Mouse (Mus musculus): ENCODE measurements at regions not wholly inside any gene's neighbourhood (a gene's known extent, or its start where the extent isn't known, plus 50 kb on each side); places are given as distances from the start of the nearest gene placed in this dataset.

- H3K36me3 ChIP-seq (ENCODE audit: control insufficient read depth, insufficient read depth, low read length) = no peaks in the 10 kb centered on the region
- no peak overlapping the region for H3K27ac ChIP-seq (ENCODE audit: insufficient read depth, low read length)
- TF ChIP-seq POLR2A (IDR thresholded peaks at IDR 0.05; ENCODE audit: low read depth, low read length) (no peak), CTCF (IDR thresholded peaks at IDR 0.05; ENCODE audit: extremely low read depth, insufficient read depth, insufficient read length, insufficient replicate concordance) (no peak)
- no peaks in the 10 kb centered on the region for H3K27me3 ChIP-seq (ENCODE audit: control insufficient read depth, insufficient read depth, low read length)
- no peak overlapping the region for H3K4me3 ChIP-seq (ENCODE audit: extremely low read depth, insufficient read depth, insufficient read length)
- 88% methylated on average over 2 of the region's 2 CpGs for WGBS
- no peak for DNase-seq (ENCODE audit: low read depth in 1 of 2, low spot score in 2 of 2)
- H3K4me1 ChIP-seq (ENCODE audit: control insufficient read depth, insufficient read depth, insufficient read length) = no peaks in the 10 kb centered on the region
Observed at GRCm38 (mm10) chr16:76498233-76498632, 124.6 kb upstream of the Nrip1 start.

GRCm38 (mm10) chr16:76497041-76497808 is 123.6 kb upstream of the Nrip1 start:
- Histone ChIP-seq H3K4me1 (ENCODE audit: control insufficient read depth, insufficient read depth, insufficient read length) (no peaks in the 10 kb centered on the region), H3K27ac (ENCODE audit: insufficient read depth, low read length) (no peak overlapping the region), H3K4me3 (ENCODE audit: extremely low read depth, insufficient read depth, insufficient read length) (no peak overlapping the region), H3K36me3 (ENCODE audit: control insufficient read depth, insufficient read depth, low read length) (no peaks in the 10 kb centered on the region), H3K27me3 (ENCODE audit: control insufficient read depth, insufficient read depth, low read length) (no peaks in the 10 kb centered on the region)
- TF ChIP-seq CTCF (IDR thresholded peaks at IDR 0.05; ENCODE audit: extremely low read depth, insufficient read depth, insufficient read length, insufficient replicate concordance) = no peak
- no peak for TF ChIP-seq POLR2A (IDR thresholded peaks at IDR 0.05; ENCODE audit: low read depth, low read length)
- WGBS = 91% methylated on average over 12 of the region's 12 CpGs
- no peak for DNase-seq (ENCODE audit: low read depth in 1 of 2, low spot score in 2 of 2)

- 92% methylated on average over 5 of the region's 5 CpGs for WGBS
- no peaks in the 10 kb centered on the region for H3K36me3 ChIP-seq (ENCODE audit: control insufficient read depth, insufficient read depth, low read length)
- H3K27me3 ChIP-seq (ENCODE audit: control insufficient read depth, insufficient read depth, low read length) = no peaks in the 10 kb centered on the region
- no peak overlapping the region for H3K4me3 ChIP-seq (ENCODE audit: extremely low read depth, insufficient read depth, insufficient read length)
- no peak overlapping the region for H3K27ac ChIP-seq (ENCODE audit: insufficient read depth, low read length)
- no peak for TF ChIP-seq POLR2A (IDR thresholded peaks at IDR 0.05; ENCODE audit: low read depth, low read length)
- no peak for TF ChIP-seq CTCF (IDR thresholded peaks at IDR 0.05; ENCODE audit: extremely low read depth, insufficient read depth, insufficient read length, insufficient replicate concordance)
- no peaks in the 10 kb centered on the region for H3K4me1 ChIP-seq (ENCODE audit: control insufficient read depth, insufficient read depth, insufficient read length)
- no peak for DNase-seq (ENCODE audit: low read depth in 1 of 2, low spot score in 2 of 2)
Observed at GRCm38 (mm10) chr16:76483419-76483818, 109.8 kb upstream of the Nrip1 start.

- Histone ChIP-seq H3K27ac (ENCODE audit: insufficient read depth, low read length) (no peak overlapping the region), H3K27me3 (ENCODE audit: control insufficient read depth, insufficient read depth, low read length) (no peaks in the 10 kb centered on the region), H3K36me3 (ENCODE audit: control insufficient read depth, insufficient read depth, low read length) (no peaks in the 10 kb centered on the region), H3K4me3 (ENCODE audit: extremely low read depth, insufficient read depth, insufficient read length) (no peak overlapping the region), H3K4me1 (ENCODE audit: control insufficient read depth, insufficient read depth, insufficient read length) (no peaks in the 10 kb centered on the region)
- DNase-seq (ENCODE audit: low read depth in 1 of 2, low spot score in 2 of 2) = no peak
- TF ChIP-seq POLR2A (IDR thresholded peaks at IDR 0.05; ENCODE audit: low read depth, low read length) = no peak
- no peak for TF ChIP-seq CTCF (IDR thresholded peaks at IDR 0.05; ENCODE audit: extremely low read depth, insufficient read depth, insufficient read length, insufficient replicate concordance)
- WGBS = 92% methylated on average over 4 of the region's 4 CpGs
Observed at GRCm38 (mm10) chr16:76481966-76482365, 108.3 kb upstream of the Nrip1 start.

- no peaks in the 10 kb centered on the region for H3K27me3 ChIP-seq (ENCODE audit: control insufficient read depth, insufficient read depth, low read length)
- WGBS = 67% methylated on average over 8 of the region's 8 CpGs
- H3K4me1 ChIP-seq (ENCODE audit: control insufficient read depth, insufficient read depth, insufficient read length) = no peaks in the 10 kb centered on the region
- H3K36me3 ChIP-seq (ENCODE audit: control insufficient read depth, insufficient read depth, low read length) = no peaks in the 10 kb centered on the region
- H3K4me3 ChIP-seq (ENCODE audit: extremely low read depth, insufficient read depth, insufficient read length) = no peak overlapping the region
- no peak for TF ChIP-seq POLR2A (IDR thresholded peaks at IDR 0.05; ENCODE audit: low read depth, low read length)
- no peak for TF ChIP-seq CTCF (IDR thresholded peaks at IDR 0.05; ENCODE audit: extremely low read depth, insufficient read depth, insufficient read length, insufficient replicate concordance)
- no peak overlapping the region for H3K27ac ChIP-seq (ENCODE audit: insufficient read depth, low read length)
- no peak for DNase-seq (ENCODE audit: low read depth in 1 of 2, low spot score in 2 of 2)
Observed at GRCm38 (mm10) chr16:76477474-76477873, 103.8 kb upstream of the Nrip1 start.

GRCm38 (mm10) chr16:76474481-76474880 is 100.9 kb upstream of the Nrip1 start:
- no peak for DNase-seq (ENCODE audit: low read depth in 1 of 2, low spot score in 2 of 2)
- Histone ChIP-seq H3K4me1 (ENCODE audit: control insufficient read depth, insufficient read depth, insufficient read length) (no peaks in the 10 kb centered on the region), H3K27ac (ENCODE audit: insufficient read depth, low read length) (no peak overlapping the region), H3K4me3 (ENCODE audit: extremely low read depth, insufficient read depth, insufficient read length) (no peak overlapping the region), H3K36me3 (ENCODE audit: control insufficient read depth, insufficient read depth, low read length) (no peaks in the 10 kb centered on the region), H3K27me3 (ENCODE audit: control insufficient read depth, insufficient read depth, low read length) (no peaks in the 10 kb centered on the region)
- 90% methylated on average over 6 of the region's 6 CpGs for WGBS
- TF ChIP-seq CTCF (IDR thresholded peaks at IDR 0.05; ENCODE audit: extremely low read depth, insufficient read depth, insufficient read length, insufficient replicate concordance) (no peak), POLR2A (IDR thresholded peaks at IDR 0.05; ENCODE audit: low read depth, low read length) (no peak)

- no peak for TF ChIP-seq POLR2A (IDR thresholded peaks at IDR 0.05; ENCODE audit: low read depth, low read length)
- WGBS = 81% methylated on average over 3 of the region's 3 CpGs
- H3K36me3 ChIP-seq (ENCODE audit: control insufficient read depth, insufficient read depth, low read length) = no peaks in the 10 kb centered on the region
- H3K27ac ChIP-seq (ENCODE audit: insufficient read depth, low read length) = no peak overlapping the region
- DNase-seq (ENCODE audit: low read depth in 1 of 2, low spot score in 2 of 2) = no peak
- no peaks in the 10 kb centered on the region for H3K4me1 ChIP-seq (ENCODE audit: control insufficient read depth, insufficient read depth, insufficient read length)
- no peak overlapping the region for H3K4me3 ChIP-seq (ENCODE audit: extremely low read depth, insufficient read depth, insufficient read length)
- no peaks in the 10 kb centered on the region for H3K27me3 ChIP-seq (ENCODE audit: control insufficient read depth, insufficient read depth, low read length)
Observed at GRCm38 (mm10) chr16:76472386-76472785, 98.8 kb upstream of the Nrip1 start.
